Mouse (Mus musculus): ENCODE data around the gene Arhgef25.
"Not testable (repeated sequence)": the region's sequence is repeated elsewhere in the genome, so short reads cannot be mapped to it uniquely, and the experiment has no call there.

Arhgef25 gene

DNA sequence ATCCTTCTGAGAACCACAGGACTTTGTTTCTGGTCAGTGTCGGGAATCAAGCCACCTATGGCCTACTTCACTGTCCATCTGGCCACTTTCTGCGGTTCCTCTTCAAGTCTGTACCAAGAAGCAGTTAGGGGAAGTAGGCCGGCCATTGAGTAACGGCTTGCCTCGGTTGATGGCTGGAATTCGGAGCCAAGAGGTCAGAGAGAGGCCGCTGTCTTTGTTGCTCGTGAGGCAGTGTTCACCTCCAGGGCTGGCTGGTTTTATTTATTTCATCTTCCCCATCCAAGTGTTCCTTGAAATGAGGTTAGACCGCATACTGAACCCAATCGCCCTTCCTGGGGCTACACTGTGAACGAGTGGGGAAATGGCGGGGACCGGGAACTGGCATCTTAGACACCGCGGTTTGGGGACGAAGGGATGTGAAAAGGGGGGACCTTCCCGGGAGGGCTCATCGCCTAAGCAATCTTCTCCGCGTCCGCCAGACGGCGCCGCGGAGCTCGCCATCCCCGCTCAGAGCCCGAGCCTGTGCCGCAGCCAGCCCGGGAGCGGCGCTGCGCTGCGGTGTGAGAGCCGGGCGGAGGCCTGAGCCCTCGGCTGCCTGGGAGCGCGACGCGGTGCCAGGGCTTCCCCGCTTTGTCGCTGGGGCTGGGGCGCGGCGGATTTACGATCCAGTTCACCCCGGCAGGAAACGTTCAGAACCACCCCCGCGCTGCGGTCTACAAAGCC lies 25.1 kb downstream of the Arhgef25 start, which contains the start of gene B4galnt1:
Gene B4galnt1 (plus strand): TSS at position 595 of the 723 bp plus-strand sequence.
- peak; percentile 92 for DNase-seq

DNA sequence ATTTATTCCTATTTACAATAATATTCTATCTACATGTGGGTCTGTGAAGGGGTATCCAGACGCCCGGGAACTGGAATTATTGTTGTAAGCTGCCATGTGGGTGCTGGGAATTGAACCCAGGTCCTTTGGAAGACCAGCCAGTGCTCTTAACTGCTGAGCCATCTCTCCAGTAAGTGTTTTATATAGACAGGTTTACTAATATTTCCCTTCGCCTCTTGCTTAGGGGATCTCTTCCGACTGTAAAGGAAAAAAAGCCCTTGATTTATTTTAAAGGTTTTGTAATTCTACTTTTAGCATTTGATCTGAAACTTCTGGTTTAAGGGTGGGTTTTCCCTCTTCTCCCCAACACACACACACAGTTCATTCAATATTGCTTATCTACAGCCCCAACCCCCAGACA lies 25.7 kb downstream of the Arhgef25 start:
- DNase-seq: no peak

DNA sequence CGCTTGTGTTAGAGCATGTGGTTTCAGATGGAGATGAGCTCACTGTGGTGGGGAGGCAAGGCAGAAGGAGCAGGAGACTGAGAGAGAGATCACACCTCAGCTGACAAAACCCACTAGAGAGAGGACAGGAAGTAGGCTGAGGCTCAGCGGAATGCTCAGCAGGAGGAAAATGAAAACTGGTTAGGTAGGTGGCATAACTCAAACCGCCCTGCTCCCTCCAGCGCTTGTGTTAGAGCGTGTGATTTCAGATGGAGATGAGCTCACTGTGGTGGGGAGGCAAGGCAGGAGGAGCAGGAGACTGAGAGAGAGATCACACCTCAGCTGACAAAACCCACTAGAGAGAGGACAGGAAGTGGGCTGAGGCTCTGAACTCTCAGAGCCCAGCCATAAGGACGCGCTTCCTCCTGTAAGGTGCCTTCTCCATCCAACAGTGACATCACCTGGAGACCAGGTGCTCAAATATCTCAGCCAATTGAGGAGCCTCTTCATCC lies 27.1 kb downstream of the Arhgef25 start:
- DNase-seq: not testable (repeated sequence)

DNA sequence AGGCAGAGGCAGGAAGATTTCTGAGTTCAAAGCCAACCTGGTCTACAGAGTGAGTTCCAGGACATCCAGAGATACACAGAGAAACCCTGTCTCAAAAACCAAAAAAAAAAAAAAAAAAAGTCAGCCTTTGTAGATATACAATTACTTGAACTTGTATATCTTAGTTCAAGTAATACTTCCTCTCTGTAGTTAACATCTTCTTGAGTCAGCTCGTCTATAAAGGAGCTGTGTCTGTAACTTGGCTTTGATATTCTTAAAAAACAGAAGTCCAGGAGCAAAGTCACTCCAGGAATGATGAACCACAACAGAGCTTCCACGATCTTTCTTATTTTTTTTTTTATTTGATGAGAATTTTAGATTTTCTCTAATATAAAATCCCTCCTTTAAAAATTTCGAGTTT lies 29.2 kb downstream of the Arhgef25 start:
- DNase-seq: no peak

- no peak for DNase-seq
Observed at GRCm38 (mm10) chr10:127160081-127160480, 29.8 kb downstream of the Arhgef25 start.

DNA sequence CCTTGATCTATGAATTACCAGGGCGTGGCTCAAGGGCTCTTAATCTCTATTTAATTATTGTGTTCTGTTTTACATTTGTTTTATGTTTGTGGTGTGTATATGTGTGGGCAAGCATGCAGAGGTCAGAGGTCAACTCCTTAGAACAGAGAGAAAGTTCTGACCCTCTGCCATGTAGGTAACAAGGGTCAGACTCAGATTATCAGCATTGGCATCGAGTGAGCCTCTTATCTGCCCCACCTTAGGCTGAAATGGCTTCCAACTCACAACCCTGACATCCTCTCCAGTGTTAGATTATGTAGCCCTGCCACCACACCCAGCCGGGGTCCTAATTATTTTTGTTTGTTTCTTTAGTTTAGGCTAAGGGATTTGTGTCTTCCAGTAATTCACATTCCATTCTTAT lies 31.4 kb downstream of the Arhgef25 start:
- no peak for DNase-seq

GRCm38 (mm10) chr10:127156511-127156910 lies 33.4 kb downstream of the Arhgef25 start:
- DNase-seq: no peak

- no peak for DNase-seq
Observed at GRCm38 (mm10) chr10:127156089-127156488, 33.8 kb downstream of the Arhgef25 start.

- no peak for DNase-seq
Observed at GRCm38 (mm10) chr10:127154652-127155051, 35.2 kb downstream of the Arhgef25 start.

GRCm38 (mm10) chr10:127154241-127154640 lies 35.6 kb downstream of the Arhgef25 start:
- DNase-seq: no peak

DNA sequence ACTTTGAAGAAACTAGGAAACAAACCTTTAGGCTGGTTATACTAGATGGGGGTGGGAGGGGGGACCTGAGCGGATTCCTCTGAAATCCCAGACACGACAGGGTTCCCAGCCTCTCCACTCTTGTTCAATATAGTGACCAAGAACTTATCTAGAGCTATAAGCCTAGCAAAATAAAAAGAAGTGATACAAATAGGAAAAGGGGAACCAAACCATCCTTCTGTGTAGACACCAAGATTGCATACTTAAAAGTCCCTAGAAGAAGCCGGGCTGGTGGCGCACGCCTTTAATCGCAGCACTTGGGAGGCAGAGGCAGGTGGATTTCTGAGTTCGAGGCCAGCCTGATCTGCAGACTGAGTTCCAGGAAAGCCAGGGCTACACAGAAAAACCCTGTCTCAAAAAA lies 36.6 kb downstream of the Arhgef25 start:
- no peak for DNase-seq

DNA sequence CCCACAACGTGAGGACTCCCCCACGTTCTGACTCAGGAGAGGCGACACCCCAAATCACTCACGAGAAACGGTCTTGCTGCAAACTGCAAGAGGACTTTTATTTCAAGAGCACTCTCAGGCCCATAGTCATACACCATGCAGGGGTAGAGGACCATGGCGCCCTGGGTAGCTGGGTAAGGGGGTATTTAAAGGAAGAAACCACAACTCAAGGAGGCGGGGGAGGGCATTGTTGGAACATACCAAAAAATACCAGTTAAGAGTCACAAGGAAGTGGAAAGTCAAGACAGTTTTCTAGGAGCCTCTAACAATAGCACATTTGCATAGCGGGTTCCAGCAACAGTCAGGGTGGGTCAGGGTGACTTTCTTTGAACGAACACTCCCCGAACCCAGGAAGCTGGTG lies 37.3 kb downstream of the Arhgef25 start:
- DNase-seq: not testable (repeated sequence)

DNA sequence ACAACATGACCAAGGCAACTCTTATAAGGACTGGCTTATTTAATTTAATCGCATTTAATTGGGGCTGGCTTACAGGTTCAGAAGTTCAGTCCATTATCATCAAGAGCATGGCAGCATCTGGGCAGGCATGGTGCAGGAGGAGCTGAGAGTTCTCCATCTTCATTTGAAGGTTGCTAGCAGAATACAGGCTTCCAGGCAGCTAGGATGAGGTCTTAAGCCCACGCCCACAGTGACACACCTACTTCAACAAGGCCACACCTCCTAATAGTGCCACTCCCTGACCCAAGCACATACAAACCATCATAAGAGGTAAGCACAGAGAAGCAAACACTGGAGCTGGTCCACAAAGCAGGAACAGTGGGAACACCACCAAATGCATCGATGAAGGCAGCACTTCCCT lies 38.6 kb downstream of the Arhgef25 start:
- DNase-seq: not testable (repeated sequence)

- DNase-seq: no peak
Observed at GRCm38 (mm10) chr10:127150471-127150872, 39.4 kb downstream of the Arhgef25 start.

DNA sequence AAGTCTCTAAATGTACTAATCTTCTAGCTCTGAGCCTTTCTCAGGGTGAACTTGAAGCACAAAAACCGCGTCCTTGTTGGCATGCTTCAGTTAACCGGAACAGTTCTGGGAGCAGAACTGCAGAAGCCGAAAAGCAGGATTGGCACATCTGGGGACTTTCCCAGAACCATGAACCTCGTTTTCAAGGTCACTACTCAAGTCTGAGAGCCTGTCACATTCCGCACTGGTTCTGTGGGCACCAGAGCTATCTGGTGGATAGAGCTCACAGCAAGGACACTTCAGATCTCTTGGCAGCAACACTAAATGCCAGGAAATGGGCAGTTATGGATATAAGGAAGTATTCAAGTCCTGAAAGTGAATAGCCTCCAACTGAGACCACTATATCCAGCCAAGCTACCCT lies 42.7 kb downstream of the Arhgef25 start:
- no peak for DNase-seq

- DNase-seq: no peak
Observed at GRCm38 (mm10) chr10:127145303-127145702, 44.6 kb downstream of the Arhgef25 start.

- DNase-seq: no peak
Observed at GRCm38 (mm10) chr10:127144536-127144935, 45.3 kb downstream of the Arhgef25 start.

DNA sequence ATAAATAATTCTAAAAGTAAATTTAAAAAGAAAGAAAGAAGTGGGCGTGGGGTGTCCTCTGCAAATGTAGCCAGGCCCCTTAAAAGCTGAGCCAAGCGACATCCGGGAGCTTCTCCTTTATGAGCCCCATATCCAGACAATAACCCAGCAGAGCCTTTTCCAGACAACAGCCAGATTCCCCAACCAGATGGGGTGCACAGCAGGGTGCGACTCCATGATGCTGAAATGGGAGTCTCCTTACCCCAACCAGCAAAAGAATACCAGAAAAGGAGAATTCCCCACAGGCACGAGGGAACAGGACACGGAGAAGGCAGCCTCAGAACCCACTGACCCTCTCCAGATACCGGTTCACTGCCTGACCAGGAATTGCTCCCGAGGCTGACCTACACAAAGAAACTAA lies 46.7 kb downstream of the Arhgef25 start:
- DNase-seq: no peak

- no peak for DNase-seq
Observed at GRCm38 (mm10) chr10:127141500-127141899, 48.4 kb downstream of the Arhgef25 start.

GRCm38 (mm10) chr10:127140971-127141370 lies 48.9 kb downstream of the Arhgef25 start:
- DNase-seq: no peak

- DNase-seq: no peak
Observed at GRCm38 (mm10) chr10:127138328-127139141, 51.3 kb downstream of the Arhgef25 start.

- no peak for DNase-seq
Observed at GRCm38 (mm10) chr10:127137896-127138295, 52.0 kb downstream of the Arhgef25 start.

DNA sequence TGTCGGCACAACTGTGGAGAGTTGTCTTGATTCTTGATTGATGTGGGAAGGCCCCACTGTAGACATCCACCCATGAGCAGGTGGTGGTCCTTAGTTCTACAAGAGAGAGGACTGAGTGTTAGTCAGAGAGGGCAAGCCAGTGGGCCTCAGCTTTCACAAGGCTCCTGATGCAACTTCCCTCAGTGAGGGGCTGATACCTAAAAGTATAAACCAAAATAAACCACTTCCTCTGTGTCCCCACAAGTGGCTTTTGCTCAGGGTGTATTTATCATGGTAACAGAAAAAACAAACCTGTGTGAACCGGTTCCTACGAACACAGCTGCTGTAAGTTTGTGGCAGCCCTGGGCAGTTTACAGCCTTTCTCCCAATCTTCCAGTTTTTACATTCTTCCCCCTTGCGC lies 53.4 kb downstream of the Arhgef25 start:
- DNase-seq: no peak

Data from embryo, embryonic 11 days (tissue).